8 mouse cellular contexts compared by ENCODE assay signal in the genomic region with DNA sequence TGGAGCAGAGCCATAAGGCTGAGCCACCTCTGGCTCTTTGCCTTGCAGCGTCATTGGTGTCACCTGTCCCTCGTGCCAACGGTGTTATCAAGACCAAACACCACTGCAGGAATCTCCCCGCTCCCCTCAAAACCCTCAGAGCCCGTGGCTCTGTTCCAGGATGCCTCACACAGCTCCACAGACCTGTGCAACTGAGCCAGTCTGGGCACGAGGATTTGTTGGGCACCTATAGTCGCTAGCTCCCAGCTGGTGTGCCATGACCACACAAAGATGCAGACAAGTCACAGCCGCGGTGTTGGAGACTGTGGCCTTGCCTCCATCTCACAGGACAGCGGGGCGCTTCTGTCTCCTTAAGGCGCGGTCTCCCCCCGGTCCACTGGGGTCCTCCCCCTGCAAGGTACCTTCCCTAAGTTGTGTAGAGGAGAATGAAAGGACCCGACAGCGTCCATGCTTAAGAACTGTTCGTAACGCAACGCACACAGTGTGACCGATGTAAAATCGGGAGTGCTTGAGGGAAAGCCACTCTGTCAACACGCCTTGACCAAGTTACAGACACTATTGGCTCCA. TPM values are rescaled to one million over a fixed set of nuclear protein-coding genes. Genes with fewer than 3 reads are reported as not detected.
DNase-seq lines count a peak whose midpoint lies in the region; ATAC-seq and TF ChIP-seq lines count a peak whose summit lies in the region.

No protein-coding gene starts in this region.

- intact Hi-C loops in left cerebral cortex, postnatal 10 days (cut with DNase I) = no loop called here
- intact Hi-C loops in left cerebral cortex, postnatal 14 days (cut with DNase I) = loop anchor here (10.0 kb wide), 1 partner anchor 925 kb away; no protein-coding TSS in a partner anchor

- TF ChIP-seq CTCF in intestine, postnatal 0 days (IDR thresholded peaks at IDR 0.05; ENCODE audit: low read depth) = no peak
- TF ChIP-seq CTCF in lung, embryonic 14.5 days (IDR thresholded peaks at IDR 0.05; ENCODE audit: low read depth) = no peak

- H3K4me3 ChIP-seq in intestine, postnatal 0 days (ENCODE audit: low read depth, low read length) = peak overlapping the region; percentile 83
- peak overlapping the region; percentile 81 for H3K4me3 ChIP-seq in lung, embryonic 14.5 days (ENCODE audit: low read depth, low read length)

- H3K27me3 ChIP-seq in intestine, postnatal 0 days (replicated peaks; ENCODE audit: control insufficient read depth, insufficient read depth, low read length) = no peaks in the 10 kb centered on the region
- H3K27me3 ChIP-seq in lung, embryonic 14.5 days (ENCODE audit: insufficient read depth, low read length) = peaks cover 13% of the 10 kb centered on the region; the same call in 1 of the 2 replicates

- WGBS in intestine, postnatal 0 days = 3% methylated on average over 22 of the region's 22 CpGs
- 1% methylated on average over 22 of the region's 22 CpGs for WGBS in lung, embryonic 14.5 days

- H3K4me2 ChIP-seq in intestine, postnatal 0 days (replicated peaks; ENCODE audit: low read depth) = peak overlapping the region; percentile 95
- peak overlapping the region; percentile 97 for H3K4me2 ChIP-seq in lung, embryonic 14.5 days

- H3K4me1 ChIP-seq in intestine, postnatal 0 days (replicated peaks; ENCODE audit: control insufficient read depth, insufficient read depth, low read length) = 0 out of 2 replicates have a peak, but pooled peaks cover 11% of the 10 kb centered on the region
- H3K4me1 ChIP-seq in lung, embryonic 14.5 days (ENCODE audit: insufficient read depth) = peaks cover 6% of the 10 kb centered on the region

- peak overlapping the region; percentile 35; the same call in 1 of the 2 replicates for H3K27ac ChIP-seq in intestine, postnatal 0 days (ENCODE audit: low read depth, low read length)
- 0 out of 2 replicates have a peak overlapping the region, but pooled peaks have one; percentile 16 for H3K27ac ChIP-seq in lung, embryonic 14.5 days (ENCODE audit: low read depth)

- peaks cover 4% of the 10 kb centered on the region for H3K36me3 ChIP-seq in intestine, postnatal 0 days (ENCODE audit: control insufficient read depth, insufficient read depth)
- H3K36me3 ChIP-seq in lung, embryonic 14.5 days (ENCODE audit: insufficient read depth) = peaks cover 3% of the 10 kb centered on the region; the same call in 1 of the 2 replicates

- DNase-seq in left cerebral cortex, postnatal 10 days (ENCODE audit: extremely low spot score in 1 of 2, low spot score in 2 of 2) = peak; percentile 7 to 45
- DNase-seq in left cerebral cortex, postnatal 14 days (ENCODE audit: low spot score in 2 of 2) = no peak
- peak; percentile 67 for DNase-seq in cerebellum, adult 11-12 months
- DNase-seq in gastrocnemius, adult 8-10 months (ENCODE audit: low spot score in 2 of 2) = peak; percentile 13 to 18
- DNase-seq in lung, embryonic 14.5 days = peak; percentile 20
- DNase-seq in right cerebral cortex, adult 2 months (ENCODE audit: low spot score in 2 of 2) = peak; percentile 19 to 20
- no peak for DNase-seq in retina, embryonic 14.5 days (ENCODE audit: low spot score)

- peak overlapping the region; percentile 27; the same call in 1 of the 2 replicates for H3K9ac ChIP-seq in intestine, postnatal 0 days (ENCODE audit: low read depth, low read length)
- peak overlapping the region; percentile 43 for H3K9ac ChIP-seq in lung, embryonic 14.5 days

- ATAC-seq in intestine, postnatal 0 days = peak; percentile 3; the same call in 1 of the 2 replicates
- peak; percentile 42 for ATAC-seq in lung, embryonic 14.5 days (ENCODE audit: insufficient read depth)

- no peaks in the 10 kb centered on the region for H3K9me3 ChIP-seq in intestine, postnatal 0 days (ENCODE audit: control insufficient read depth)
- no peaks in the 10 kb centered on the region for H3K9me3 ChIP-seq in lung, embryonic 14.5 days (ENCODE audit: low read depth, low read length)

RNA-seq across cellular contexts. Expression of a gene that starts 0.6 kb away (rescaled TPM):
- total RNA-seq in left cerebral cortex, postnatal 10 days (2021) = 10 to 100 TPM; 38.8 to 44.4 TPM
- total RNA-seq in left cerebral cortex, postnatal 14 days (2021) = 10 to 100 TPM; 43.8 to 45.9 TPM
- total RNA-seq in gastrocnemius, adult 8-10 months (2022) = 10 to 100 TPM; 12.8 to 16.7 (median 15.5) TPM
- 2.6 TPM in 2 replicates for polyA plus RNA-seq in intestine, postnatal 0 days (2015; fragmentation: Nextera tagmentation; extraction: Ambion mirVana)
- 7.0 and 8.0 TPM in 2 replicates for polyA plus RNA-seq in lung, embryonic 14.5 days (2014; fragmentation: Nextera tagmentation; extraction: Ambion mirVana)

RNA-seq across cellular contexts. Expression of a gene that starts 45.3 kb away (rescaled TPM):
- total RNA-seq in left cerebral cortex, postnatal 10 days (2021) = 10 to 100 TPM; 13.7 to 14.4 TPM
- 10 to 100 TPM; 14.9 to 16.3 TPM for total RNA-seq in left cerebral cortex, postnatal 14 days (2021)
- 1 to 10 TPM; 2.9 to 3.7 (median 3.3) TPM for total RNA-seq in gastrocnemius, adult 8-10 months (2022)
- 3.3 and 3.7 TPM in 2 replicates for polyA plus RNA-seq in intestine, postnatal 0 days (2015; fragmentation: Nextera tagmentation; extraction: Ambion mirVana)
- 6.9 and 8.0 TPM in 2 replicates for polyA plus RNA-seq in lung, embryonic 14.5 days (2014; fragmentation: Nextera tagmentation; extraction: Ambion mirVana)

Comparison
In these comparisons a context has a peak if more than half of its experiments do, and no peak if none do; other contexts are left out.
1. DNase-seq: peak in left cerebral cortex, postnatal 10 days (2 of 2), cerebellum, adult 11-12 months (single experiment), gastrocnemius, adult 8-10 months (2 of 2), lung, embryonic 14.5 days (single experiment) and right cerebral cortex, adult 2 months (2 of 2); none in left cerebral cortex, postnatal 14 days (0 of 2) and retina, embryonic 14.5 days (single experiment).